Mouse (Mus musculus) adrenal gland, postnatal 14 days (tissue): ENCODE measurements at regions not wholly inside any gene's neighbourhood (a gene's known extent, or its start where the extent isn't known, plus 50 kb on each side); places are given as distances from the start of the nearest gene placed in this dataset.

Experiments used
- DNase-seq: peaks from one replicate; pipeline ENCODE4 v3.0.0; 2021; ENCODE audit warnings: mixed read lengths

- DNase-seq, result peak; percentile 62
These were observed 114.9 kb upstream of the Lemd2 start for GRCm38 (mm10) chr17:27318969-27319695.

- peak; percentile 93 for DNase-seq
These were observed 113.5 kb upstream of the Lemd2 start for GRCm38 (mm10) chr17:27317576-27318277.

GRCm38 (mm10) chr17:27316711-27317575, 112.7 kb upstream of the Lemd2 start:
- DNase-seq, result peak; percentile 80

DNA sequence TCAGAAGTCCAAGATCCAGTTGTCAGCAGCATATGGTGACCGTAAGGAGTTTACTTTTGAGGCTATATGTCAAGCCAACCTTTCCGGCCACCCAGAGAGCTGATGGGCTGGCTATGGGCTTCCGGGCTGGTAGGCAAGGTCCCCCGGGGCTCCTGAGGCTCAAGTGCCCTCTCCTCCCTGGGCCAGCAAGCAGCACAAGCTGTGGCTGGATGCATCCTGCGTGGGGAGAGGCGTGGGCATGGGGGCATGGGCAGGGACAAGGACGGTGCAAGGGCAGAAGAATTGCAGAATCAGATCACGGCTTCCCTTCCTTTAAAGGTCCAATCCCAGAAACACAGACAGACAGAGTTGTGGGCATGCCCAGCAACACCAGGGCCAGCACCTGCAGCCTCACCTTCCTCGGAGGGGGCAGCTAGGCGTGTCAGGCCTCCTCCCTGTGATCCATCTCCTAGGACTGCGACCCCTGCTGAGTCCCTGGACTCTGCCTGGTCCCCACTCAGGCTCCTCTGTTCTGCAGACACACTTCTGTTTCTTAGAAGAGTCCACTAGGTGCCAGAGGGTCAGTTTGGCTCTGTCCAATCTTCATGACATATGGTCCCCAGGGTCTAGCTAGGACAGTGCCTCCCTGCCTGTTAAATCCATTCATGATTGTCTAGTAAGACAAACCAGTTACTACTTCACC, 111.8 kb upstream of the Lemd2 start:
- DNase-seq, result peak; percentile 39

- DNase-seq, result no peak
These were observed 111.2 kb upstream of the Lemd2 start for GRCm38 (mm10) chr17:27315428-27315827.

- no peak for DNase-seq
These were observed 110.6 kb upstream of the Lemd2 start for GRCm38 (mm10) chr17:27314821-27315392.

- no peak for DNase-seq
These were observed 104.7 kb upstream of the Lemd2 start for GRCm38 (mm10) chr17:27308933-27309332.

DNA sequence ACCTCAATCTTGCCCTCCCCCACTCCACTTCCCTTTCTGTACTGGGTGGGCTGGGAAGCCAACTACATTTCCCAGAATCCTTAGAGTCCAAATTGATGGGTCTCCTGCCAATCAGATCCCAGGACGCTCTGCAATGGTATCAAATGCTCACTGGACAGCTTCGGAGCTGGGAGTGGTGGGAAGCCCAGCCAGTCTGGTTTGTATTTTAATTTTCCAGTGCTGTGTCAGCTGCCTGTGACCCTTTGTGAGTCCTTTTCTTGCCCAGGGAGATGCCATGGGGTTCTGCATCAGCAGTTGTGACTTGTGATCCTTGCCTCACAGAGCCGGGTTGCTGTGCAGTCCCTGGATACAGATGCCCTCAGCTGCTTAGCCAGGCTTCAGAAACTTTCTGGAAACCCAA, 100.6 kb upstream of the Lemd2 start:
- no peak for DNase-seq

DNA sequence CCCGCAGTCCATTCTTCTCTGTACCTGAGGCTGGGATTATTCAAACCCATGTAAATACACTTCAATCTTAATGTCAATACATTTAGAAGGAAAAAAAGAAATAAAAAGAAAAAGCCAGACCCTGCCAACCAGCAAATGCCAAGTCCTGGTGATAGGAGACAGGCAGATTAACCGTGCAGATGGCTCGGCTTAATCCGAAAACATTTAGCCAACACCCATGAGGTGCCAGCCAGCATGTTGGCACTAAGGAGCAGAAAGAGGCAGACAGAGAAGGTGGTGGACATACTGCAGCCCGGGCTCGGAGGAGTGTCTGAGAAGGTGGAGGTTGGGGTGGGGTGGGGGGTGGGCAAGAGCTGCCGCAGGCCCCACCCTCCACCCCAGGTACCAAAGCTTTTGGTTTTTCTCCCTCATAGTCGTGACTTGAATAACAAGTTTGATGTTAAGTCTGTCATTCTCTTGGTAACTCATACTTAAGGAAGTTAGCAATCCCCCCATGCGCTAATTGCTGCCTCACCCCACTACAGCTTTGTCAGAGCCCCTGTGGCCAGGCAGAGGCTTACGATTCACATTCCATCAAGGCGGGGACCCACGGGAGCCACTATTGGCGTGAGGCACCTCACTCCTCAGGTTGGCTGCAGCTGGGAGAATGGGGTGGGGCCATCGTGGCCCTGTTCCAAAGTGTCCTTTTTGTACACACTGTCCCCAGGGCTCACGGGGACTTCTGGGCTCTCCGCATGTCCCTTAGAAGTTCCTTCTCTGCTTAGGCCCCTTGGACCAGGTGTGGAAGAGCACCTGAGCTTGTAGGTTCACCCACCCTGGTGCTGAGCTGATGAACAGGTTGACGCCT, 99.6 kb upstream of the Lemd2 start:
- no peak for DNase-seq

DNA sequence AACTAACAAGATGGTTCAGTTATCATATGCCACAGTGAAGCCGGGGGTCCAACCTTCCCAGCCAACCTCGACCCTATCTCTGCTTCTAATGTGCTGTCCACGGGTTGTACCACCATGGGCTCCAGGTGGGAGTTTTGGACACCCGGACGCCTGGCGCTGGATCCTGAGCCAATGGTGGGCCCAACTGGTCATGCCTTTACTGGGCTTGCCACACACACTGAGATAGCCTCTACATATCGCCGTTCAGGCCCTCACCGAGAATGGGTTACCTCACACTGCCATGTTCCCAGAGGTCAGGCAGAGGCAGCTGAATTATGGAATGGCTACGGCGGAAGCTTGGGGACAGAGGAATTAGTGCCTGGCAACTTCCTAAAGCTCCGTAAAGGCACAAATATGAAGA, 98.8 kb upstream of the Lemd2 start:
- DNase-seq, result no peak

DNA sequence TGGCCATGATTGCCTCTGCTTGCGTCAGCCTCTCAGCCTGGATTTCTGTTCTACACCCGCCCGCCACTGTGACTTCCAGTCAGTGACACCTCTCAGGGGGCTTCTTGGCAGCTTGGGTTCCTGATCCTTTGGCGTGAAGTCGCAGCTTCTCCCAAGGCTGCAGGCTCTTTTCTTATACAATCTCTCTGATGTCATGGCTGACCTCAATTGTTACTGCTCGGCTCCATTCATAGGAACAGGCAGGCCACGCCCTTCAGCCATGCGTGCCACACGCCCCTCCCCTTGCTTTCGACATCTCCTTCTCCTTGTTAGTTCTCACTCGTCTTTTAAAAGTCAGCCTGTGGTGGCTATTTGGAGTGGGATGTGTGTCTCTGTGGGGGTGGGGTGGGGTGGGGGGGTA, 97.1 kb upstream of the Lemd2 start:
- DNase-seq, result peak; percentile 42

DNA sequence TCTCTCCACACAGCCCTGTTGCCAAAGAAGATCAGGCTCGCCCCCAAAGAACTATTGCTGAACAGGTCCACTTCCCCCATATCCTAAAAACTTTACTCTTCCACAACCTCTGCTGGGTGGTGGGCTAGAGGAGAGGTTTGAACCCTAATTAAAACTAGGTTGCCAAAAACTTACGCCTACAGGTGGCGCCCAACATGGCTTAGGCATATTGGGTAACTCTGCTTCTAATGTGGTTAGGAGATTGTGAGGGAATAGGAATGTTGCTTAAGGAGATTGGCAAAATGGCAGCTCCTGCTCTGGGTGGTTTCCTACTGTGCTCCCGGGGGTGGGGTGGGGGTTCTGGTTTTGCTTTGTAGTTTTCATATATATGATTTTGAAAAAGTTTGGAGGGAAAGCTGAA, 95.0 kb upstream of the Lemd2 start:
- peak; percentile 3 for DNase-seq

DNA sequence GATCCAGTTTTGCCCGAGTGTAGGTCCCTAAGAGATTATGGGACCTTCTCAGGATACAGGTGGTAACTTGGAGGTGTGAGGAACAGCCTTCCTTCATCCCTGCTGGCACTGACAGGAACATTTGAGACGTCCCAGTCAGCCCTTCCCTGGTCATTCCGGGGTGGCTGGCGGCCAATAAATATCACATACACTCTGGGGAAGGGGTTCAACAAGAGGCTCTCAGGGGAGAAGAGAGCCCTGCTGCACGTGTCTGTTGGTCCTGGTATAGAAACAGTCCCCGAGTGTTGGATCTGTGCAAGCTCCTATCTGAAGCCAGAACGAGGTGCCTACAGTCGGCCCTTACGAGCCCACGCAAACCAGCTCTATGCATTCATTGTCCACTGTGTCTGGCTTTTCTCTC, 94.1 kb upstream of the Lemd2 start:
- no peak for DNase-seq

DNA sequence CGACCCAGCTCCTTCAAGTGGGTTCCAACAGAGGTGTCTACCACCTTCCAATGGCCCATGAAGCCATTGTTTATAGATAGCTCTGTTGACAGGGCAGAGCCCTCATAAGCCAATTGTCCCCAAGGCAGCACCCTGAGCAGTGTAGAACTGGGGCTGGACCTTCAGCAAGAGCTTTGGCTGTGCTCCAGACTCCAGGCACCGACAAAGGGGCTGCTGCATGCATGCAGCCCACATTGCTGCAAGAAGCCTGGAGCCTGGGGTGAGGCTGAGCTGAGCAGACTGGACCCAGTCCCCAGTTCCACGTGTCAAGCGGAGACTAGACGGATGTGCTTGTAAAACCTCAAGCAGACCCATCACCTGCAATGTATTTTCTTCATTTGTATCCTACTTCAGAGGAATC, 91.9 kb upstream of the Lemd2 start:
- DNase-seq, result no peak

GRCm38 (mm10) chr17:27294208-27294604, 89.9 kb upstream of the Lemd2 start:
- DNase-seq, result no peak

- peak; percentile 3 for DNase-seq
These were observed 89.4 kb upstream of the Lemd2 start for GRCm38 (mm10) chr17:27293586-27294207.

GRCm38 (mm10) chr17:27291673-27292072, 87.4 kb upstream of the Lemd2 start:
- peak; percentile 33 for DNase-seq

DNA sequence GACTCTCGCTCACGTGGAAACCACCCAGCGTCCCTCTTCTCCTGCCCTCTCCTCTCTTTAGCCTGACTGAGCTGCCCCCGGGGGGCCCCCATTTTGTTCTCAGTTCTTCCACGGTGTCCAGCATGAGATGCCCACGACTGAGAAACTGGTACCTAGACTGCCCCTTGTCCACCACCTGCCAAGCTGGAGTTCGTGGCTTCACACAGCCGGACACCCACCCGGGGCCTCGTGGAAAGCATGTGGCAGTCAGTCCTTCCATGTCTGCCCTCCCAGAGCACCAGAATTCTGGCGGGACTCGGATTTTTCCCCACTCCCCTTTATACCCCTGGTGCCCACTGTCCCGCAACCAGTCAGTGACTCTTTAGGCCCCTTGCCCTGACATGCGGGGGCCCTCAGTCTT, 86.9 kb upstream of the Lemd2 start:
- DNase-seq, result peak; percentile 3

DNA sequence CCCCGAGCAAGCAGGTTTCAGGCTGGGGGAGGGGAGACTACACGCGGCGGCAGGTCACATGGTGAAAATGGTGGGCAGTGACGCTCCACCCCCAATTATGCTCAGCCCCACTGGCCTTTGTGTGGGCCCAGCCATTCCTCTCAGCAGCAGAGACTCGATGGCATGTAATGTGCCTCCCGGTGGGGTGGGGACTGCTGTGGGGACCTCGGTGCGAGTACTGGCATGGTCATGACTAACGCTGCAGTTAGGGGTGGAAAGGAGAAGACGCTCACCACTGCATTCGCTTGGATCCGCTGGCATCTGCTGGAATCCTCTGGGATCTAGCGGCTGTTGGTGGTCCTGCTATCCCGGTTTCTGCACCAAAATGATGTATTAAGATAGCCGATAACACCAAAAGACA, 86.0 kb upstream of the Lemd2 start:
- DNase-seq, result peak; percentile 2

DNA sequence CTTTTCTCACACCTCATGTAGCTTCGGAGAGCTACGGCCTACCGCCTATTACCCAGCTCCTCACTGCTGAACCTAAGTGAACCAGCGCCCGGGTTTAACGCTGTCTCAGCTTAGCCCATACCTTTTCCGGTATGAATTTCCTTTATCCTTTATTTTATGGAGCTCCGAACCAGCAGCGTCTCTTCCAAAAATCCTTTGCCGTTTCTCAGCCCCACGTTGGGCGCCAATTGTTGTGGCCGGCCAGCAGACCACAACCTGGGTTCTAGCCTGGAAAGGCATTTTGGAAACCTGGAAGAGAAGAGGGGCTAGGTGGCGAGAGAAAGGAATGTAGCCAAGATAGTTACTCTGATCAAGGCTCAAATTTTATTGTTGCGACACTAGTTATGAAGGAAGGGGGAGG, 85.5 kb upstream of the Lemd2 start:
- peak; percentile 4 for DNase-seq

DNA sequence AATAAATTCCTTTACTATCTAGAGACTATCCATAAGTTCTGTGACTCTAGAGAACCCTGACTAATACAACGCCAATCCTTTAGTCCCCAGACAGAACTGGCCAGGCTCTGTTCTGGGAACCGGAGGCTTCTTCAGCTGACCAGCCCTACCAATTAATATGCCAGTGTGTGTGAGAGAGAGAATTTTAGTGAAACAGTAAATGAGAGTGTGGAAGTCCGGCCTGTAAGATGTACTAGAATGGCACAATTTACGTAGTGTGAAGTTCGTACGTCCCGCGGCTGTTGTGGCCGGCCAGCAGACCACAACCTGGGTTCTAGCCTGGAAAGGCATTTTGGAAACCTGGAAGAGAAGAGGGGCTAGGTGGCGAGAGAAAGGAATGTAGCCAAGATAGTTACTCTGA, 83.7 kb upstream of the Lemd2 start:
- peak; percentile 1 for DNase-seq
